Mouse (Mus musculus) urinary bladder, postnatal 36 days (tissue): ENCODE data around the gene Gm6904.
"Not testable (repeated sequence)": the region's sequence is repeated elsewhere in the genome, so short reads cannot be mapped to it uniquely, and the experiment has no call there.

Experiments used
- DNase-seq, 2 experiments: peaks; one replicate each; pipeline ENCODE4 v3.0.0; 2022; ENCODE audit warnings: low spot score in 2 of 2, mixed read lengths in 1 of 2

The Gm6904 gene

GRCm38 (mm10) chr14:59260056-59260455 is at the start of gene Gm6904:
Gene Gm6904, minus strand, starts transcription at chr14:59260216.
- peak in 1 of 2 experiments; percentile 9 for DNase-seq

- not testable (repeated sequence) for DNase-seq
These were observed 37.4 kb upstream of the Gm6904 start, which contains the start of gene Phf11a for GRCm38 (mm10) chr14:59297391-59297790. Gene Phf11a, minus strand, starts transcription at chr14:59297522.

GRCm38 (mm10) chr14:59291769-59292168 is 31.8 kb upstream of the Gm6904 start:
- not testable (repeated sequence) for DNase-seq

GRCm38 (mm10) chr14:59274961-59275360 is 14.9 kb upstream of the Gm6904 start:
- DNase-seq: peak; percentile 53 to 69

GRCm38 (mm10) chr14:59255861-59256260 is 4.2 kb downstream of the Gm6904 start:
- not testable (repeated sequence) for DNase-seq

- peak; percentile 16 to 37 for DNase-seq
These were observed 9.7 kb downstream of the Gm6904 start for GRCm38 (mm10) chr14:59250350-59250749.

GRCm38 (mm10) chr14:59233635-59234034 is 26.4 kb downstream of the Gm6904 start:
- no peak for DNase-seq

- DNase-seq: peak in 1 of 2 experiments; percentile 11
These were observed 28.0 kb downstream of the Gm6904 start for GRCm38 (mm10) chr14:59232003-59232402.

GRCm38 (mm10) chr14:59230331-59230966 is 29.6 kb downstream of the Gm6904 start:
- no peak for DNase-seq

GRCm38 (mm10) chr14:59229822-59230221 is 30.2 kb downstream of the Gm6904 start:
- no peak for DNase-seq

GRCm38 (mm10) chr14:59226240-59226639 is 33.8 kb downstream of the Gm6904 start:
- no peak for DNase-seq

- DNase-seq: no peak
These were observed 40.8 kb downstream of the Gm6904 start for GRCm38 (mm10) chr14:59219241-59219640.

- DNase-seq: no peak
These were observed 50.2 kb downstream of the Gm6904 start for GRCm38 (mm10) chr14:59209816-59210215.

- DNase-seq: no peak
These were observed 51.0 kb downstream of the Gm6904 start for GRCm38 (mm10) chr14:59209003-59209402.

GRCm38 (mm10) chr14:59205976-59206583 is 53.9 kb downstream of the Gm6904 start:
- no peak for DNase-seq

GRCm38 (mm10) chr14:59205461-59205860 is 54.6 kb downstream of the Gm6904 start:
- DNase-seq: no peak

- no peak for DNase-seq
These were observed 58.3 kb downstream of the Gm6904 start for GRCm38 (mm10) chr14:59201604-59202215.

GRCm38 (mm10) chr14:59200711-59201603 is 59.1 kb downstream of the Gm6904 start, which contains the start of gene Rcbtb1:
Gene Rcbtb1, plus strand, starts transcription at chr14:59201209.
- peak; percentile 89 to 93 for DNase-seq
